Mouse (Mus musculus) MEL (cell line): ENCODE data around the gene Zbtb22.
A peak's percentile ranks its signal among the peaks of the same experiment; 100 is the strongest.

ENCODE experiments used
- BHLHE40 ChIP-seq: IDR thresholded peaks from 2 replicates; pipeline ENCODE4 v1.6.1; 2012; ENCODE audit warnings: low read depth, mild to moderate bottlenecking, inconsistent platforms, low read length, improper control_type of control experiment, borderline replicate concordance
- POLR2A ChIP-seq, 2 experiments: IDR thresholded peaks; 2 replicates each; pipeline ENCODE4 v1.6.1; 2011 to 2012; ENCODE audit warnings: low read length in 2 of 2, mild to moderate bottlenecking in 2 of 2, control low read depth in 1 of 2, improper control_type of control experiment in 1 of 2, low read depth in 1 of 2, moderate library complexity in 1 of 2; ENCODE audit not compliant: control insufficient read depth in 1 of 2, insufficient read depth in 1 of 2, poor library complexity in 1 of 2
- POLR2AphosphoS2 ChIP-seq: IDR thresholded peaks from 2 replicates; pipeline ENCODE4 v1.6.1; 2011; ENCODE audit warnings: low read length, improper control_type of control experiment
- RAD21 ChIP-seq: IDR thresholded peaks from 2 replicates; pipeline ENCODE4 v1.6.1; 2011; ENCODE audit warnings: mild to moderate bottlenecking, low read depth, low read length, improper control_type of control experiment
- ZC3H11A ChIP-seq: IDR thresholded peaks from 2 replicates; pipeline ENCODE4 v1.6.1; 2012; ENCODE audit warnings: low read depth, mild to moderate bottlenecking, inconsistent platforms, low read length, improper control_type of control experiment

DNA sequence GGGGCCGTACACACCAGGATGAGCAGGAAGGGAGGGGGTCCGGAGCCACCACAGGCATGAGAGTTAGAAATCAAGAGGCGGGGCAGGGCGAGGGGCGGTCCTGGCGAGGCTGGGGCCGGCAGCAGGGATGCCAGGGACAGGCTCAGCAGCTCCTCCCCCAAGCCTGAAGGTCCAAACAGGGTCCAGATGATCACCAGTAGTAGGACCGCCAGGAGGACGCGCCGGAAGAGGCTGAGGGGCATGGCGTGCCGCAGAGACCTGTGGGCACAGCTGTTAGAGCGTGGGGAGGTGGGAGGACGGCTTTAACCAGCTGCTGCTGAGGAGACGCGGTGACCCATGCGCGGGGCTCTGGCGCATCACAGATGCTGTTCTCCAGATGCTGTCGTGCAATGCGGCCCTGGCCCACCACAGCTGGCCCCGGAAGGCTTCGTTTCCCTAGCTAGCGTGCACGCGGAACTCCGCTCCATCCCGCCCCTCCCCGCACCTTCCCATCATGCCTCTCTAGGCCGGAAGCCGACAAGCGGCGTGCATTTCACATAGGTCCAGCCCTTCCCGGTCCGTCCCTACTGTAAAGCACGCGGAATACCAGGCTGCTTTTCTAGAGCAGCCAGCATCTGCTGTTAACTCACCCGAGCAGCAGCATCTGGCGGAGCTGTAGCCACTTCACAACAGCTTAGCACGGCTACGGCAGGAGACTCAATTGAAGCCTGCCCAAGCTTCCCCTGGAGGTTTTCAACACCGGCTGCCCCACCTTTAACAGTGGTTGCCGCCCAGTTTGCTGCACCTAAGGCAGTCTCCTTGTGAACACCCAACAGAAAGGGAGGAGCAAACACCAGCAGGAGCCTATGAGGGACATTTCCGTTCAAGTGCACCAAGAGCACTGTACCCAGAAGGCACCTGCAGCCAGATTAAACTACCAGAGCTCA, 35.6 kb downstream of the Zbtb22 start, which contains the start of gene B3galt4:
- TF ChIP-seq POLR2AphosphoS2 (peak; percentile 100), ZC3H11A (no peak), RAD21 (no peak), BHLHE40 (peak; percentile 65; the same call in 1 of the 2 replicates), POLR2A (IDR thresholded peaks at IDR 0.05; ENCODE audit: control insufficient read depth in 1 of 2, insufficient read depth in 1 of 2, low read depth in 1 of 2, low read length in 2 of 2, poor library complexity in 1 of 2) (peak; percentile 66 to 92; a peak in 3 of 4 replicates)
